In the genomic region with DNA sequence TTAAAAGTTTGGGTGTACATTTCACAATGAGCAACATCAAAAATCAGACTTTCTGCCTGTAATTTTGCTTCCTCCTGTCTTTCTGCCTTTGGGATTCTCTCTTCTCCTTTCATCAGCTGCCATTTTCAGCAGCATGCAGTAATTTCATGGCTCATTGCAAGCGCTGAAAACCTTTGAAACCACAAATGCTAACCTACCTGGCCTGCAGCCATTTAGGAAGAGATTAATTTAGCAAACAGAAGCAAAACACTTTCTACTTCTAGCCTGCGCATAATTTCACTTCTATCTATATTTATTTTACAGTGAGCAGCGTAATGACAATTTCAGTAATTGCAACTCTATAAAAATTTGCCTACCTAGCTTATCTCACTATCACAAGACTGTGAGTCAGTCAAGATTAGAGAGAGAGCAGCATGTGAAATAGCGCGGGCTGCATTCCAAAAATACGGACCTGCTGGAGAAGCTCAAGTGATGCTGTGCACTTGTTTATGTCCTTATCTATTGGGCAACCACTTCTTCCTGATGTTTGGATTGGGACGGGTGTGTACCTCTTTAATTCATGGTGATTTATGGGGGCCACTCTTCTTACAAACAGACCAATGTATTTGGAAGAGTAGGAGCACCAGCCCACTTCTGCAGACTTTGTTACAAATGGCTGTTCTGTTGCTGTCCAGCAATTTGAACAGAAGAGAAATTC, we compare ENCODE assay signal across 10 mouse cellular contexts.
DNase-seq lines count a peak whose midpoint lies in the region; ATAC-seq and TF ChIP-seq lines count a peak whose summit lies in the region.
"Had no signal": no experiment of that assay in that cellular context is flagged by ENCODE, and none has a peak within 500 bp of the region (broad histone marks: within the 10 kb centered on the region; RNA-seq: fewer than 3 reads in every experiment).

No protein-coding gene starts in this region.

- POLR2A ChIA-PET in Patski (lab: Charles Lee), result no interaction called here

- DNase-seq in hindbrain, embryonic 10.5 days (ENCODE audit: low spot score), result no peak
- DNase-seq in Patski (ENCODE audit: low read depth, low spot score), result peak; percentile 19
- DNase-seq in cerebellum, postnatal 25 days, result peak; percentile 67 to 82
- peak; percentile 20 for DNase-seq in lung, postnatal 0 days (ENCODE audit: low spot score)
- DNase-seq in layer of hippocampus, postnatal 36 days, result no peak
- DNase-seq in spleen, postnatal 14 days (ENCODE audit: low spot score in 2 of 2), result no peak

- in situ Hi-C loops in Patski (cut with MboI; ENCODE audit: low pct_unique_long_range_greater_than_20kb), result no loop called here

- no peak overlapping the region for H3K9ac ChIP-seq in hindbrain, embryonic 13.5 days
- H3K9ac ChIP-seq in lung, postnatal 0 days (replicated peaks; ENCODE audit: low read depth), result no peak overlapping the region
- no peak overlapping the region for H3K9ac ChIP-seq in liver, embryonic 12.5 days

- no peak overlapping the region for H3K4me3 ChIP-seq in hindbrain, embryonic 13.5 days
- no peak overlapping the region for H3K4me3 ChIP-seq in hindbrain, embryonic 10.5 days
- H3K4me3 ChIP-seq in lung, postnatal 0 days (ENCODE audit: low read depth, low read length), result no peak overlapping the region
- H3K4me3 ChIP-seq in liver, embryonic 12.5 days, result no peak overlapping the region
- H3K4me3 ChIP-seq: erythroblast, embryonic 14.5 days had no signal

- no peak overlapping the region for H3K4me2 ChIP-seq in hindbrain, embryonic 13.5 days
- H3K4me2 ChIP-seq in lung, postnatal 0 days (replicated peaks; ENCODE audit: low read depth, low read length), result no peak overlapping the region
- no peak overlapping the region for H3K4me2 ChIP-seq in liver, embryonic 12.5 days

- WGBS in hindbrain, embryonic 13.5 days, result 62% methylated on average over 7 of the region's 7 CpGs
- WGBS in hindbrain, embryonic 10.5 days, result 80% methylated on average over 7 of the region's 7 CpGs
- WGBS in lung, postnatal 0 days, result 39% methylated on average over 7 of the region's 7 CpGs
- 58% methylated on average over 7 of the region's 7 CpGs for WGBS in liver, embryonic 12.5 days (ENCODE audit: insufficient replicate concordance)

- peak overlapping the region; percentile 18; the same call in 1 of the 2 replicates for H3K27ac ChIP-seq in hindbrain, embryonic 13.5 days
- no peak overlapping the region for H3K27ac ChIP-seq in hindbrain, embryonic 10.5 days
- H3K27ac ChIP-seq in lung, postnatal 0 days (ENCODE audit: low read length), result no peak overlapping the region
- H3K27ac ChIP-seq in liver, embryonic 12.5 days, result no peak overlapping the region
- H3K27ac ChIP-seq: macrophage had no signal

- TF ChIP-seq EP300 in lung, postnatal 0 days (IDR thresholded peaks at IDR 0.05), result no peak

- no peaks in the 10 kb centered on the region for H3K36me3 ChIP-seq in hindbrain, embryonic 13.5 days
- no peaks in the 10 kb centered on the region for H3K36me3 ChIP-seq in hindbrain, embryonic 10.5 days
- H3K36me3 ChIP-seq in lung, postnatal 0 days (ENCODE audit: insufficient read depth, low read length), result no peaks in the 10 kb centered on the region
- H3K36me3 ChIP-seq in liver, embryonic 12.5 days, result no peaks in the 10 kb centered on the region

- no peaks in the 10 kb centered on the region for H3K9me3 ChIP-seq in hindbrain, embryonic 13.5 days
- H3K9me3 ChIP-seq in hindbrain, embryonic 10.5 days, result no peaks in the 10 kb centered on the region
- H3K9me3 ChIP-seq in lung, postnatal 0 days (ENCODE audit: low read length), result no peaks in the 10 kb centered on the region
- H3K9me3 ChIP-seq in liver, embryonic 12.5 days (replicated peaks), result no peaks in the 10 kb centered on the region

- CTCF ChIA-PET in Patski (lab: Charles Lee), result interaction anchor here (1.1 kb wide), 1 partner anchor 19 kb away, joined by 3 read pairs; no protein-coding TSS in a partner anchor

- peaks cover 8% of the 10 kb centered on the region; the same call in 1 of the 2 replicates for H3K4me1 ChIP-seq in hindbrain, embryonic 13.5 days (replicated peaks)
- no peaks in the 10 kb centered on the region for H3K4me1 ChIP-seq in hindbrain, embryonic 10.5 days (replicated peaks)
- no peaks in the 10 kb centered on the region for H3K4me1 ChIP-seq in lung, postnatal 0 days (ENCODE audit: insufficient read depth, low read depth, low read length)
- H3K4me1 ChIP-seq in liver, embryonic 12.5 days, result no peaks in the 10 kb centered on the region

- TF ChIP-seq CTCF in Patski (IDR thresholded peaks at IDR 0.05), result no peak
- TF ChIP-seq CTCF in lung, postnatal 0 days (IDR thresholded peaks at IDR 0.05), result no peak

- ATAC-seq in hindbrain, embryonic 13.5 days (ENCODE audit: low FRiP score), result no peak
- peak; percentile 31 for ATAC-seq in Patski
- ATAC-seq in lung, postnatal 0 days, result no peak
- ATAC-seq in liver, embryonic 12.5 days, result no peak

- no peaks in the 10 kb centered on the region for H3K27me3 ChIP-seq in hindbrain, embryonic 13.5 days
- no peaks in the 10 kb centered on the region for H3K27me3 ChIP-seq in hindbrain, embryonic 10.5 days (ENCODE audit: insufficient read depth, poor library complexity, severe bottlenecking)
- peaks cover 23% of the 10 kb centered on the region for H3K27me3 ChIP-seq in Patski
- H3K27me3 ChIP-seq in lung, postnatal 0 days (replicated peaks; ENCODE audit: insufficient read depth, low read length), result no peaks in the 10 kb centered on the region
- no peaks in the 10 kb centered on the region for H3K27me3 ChIP-seq in liver, embryonic 12.5 days (replicated peaks)

Comparison
In these comparisons a context has a peak if more than half of its experiments do, and no peak if none do; other contexts are left out.
1. DNase-seq: peak in Patski (single experiment), cerebellum, postnatal 25 days (2 of 2) and lung, postnatal 0 days (single experiment); none in hindbrain, embryonic 10.5 days (single experiment), layer of hippocampus, postnatal 36 days (0 of 2) and spleen, postnatal 14 days (0 of 2).